Mouse (Mus musculus) layer of hippocampus, adult 18-20 months (tissue): ENCODE measurements at regions not wholly inside any gene's neighbourhood (a gene's known extent, or its start where the extent isn't known, plus 50 kb on each side); places are given as distances from the start of the nearest gene placed in this dataset.

Experiments used
- DNase-seq, 2 experiments: peaks; one replicate each; pipeline ENCODE4 v3.0.0; 2022; ENCODE audit warnings: low spot score in 2 of 2
- microRNA-seq, 2 experiments: library from miRNA; unstranded; fragments of <30 nt; microRNA quantifications; one replicate each; pipeline ENCODE4 v1.2.0; 2021

- no peak for DNase-seq
These were observed 252.2 kb downstream of the S1pr1 start for GRCm38 (mm10) chr3:115462623-115463022.

Small RNA genes lying in the stretch of these regions (microRNA-seq; reads per million reads assigned to microRNA genes)
- 0 reads per million in 2 experiments for gene Gm25347
